Mouse (Mus musculus): ENCODE measurements at regions not wholly inside any gene's neighbourhood (a gene's known extent, or its start where the extent isn't known, plus 50 kb on each side); places are given as distances from the start of the nearest gene placed in this dataset.
"Not testable (repeated sequence)": the region's sequence is repeated elsewhere in the genome, so short reads cannot be mapped to it uniquely, and the experiment has no call there.

DNA sequence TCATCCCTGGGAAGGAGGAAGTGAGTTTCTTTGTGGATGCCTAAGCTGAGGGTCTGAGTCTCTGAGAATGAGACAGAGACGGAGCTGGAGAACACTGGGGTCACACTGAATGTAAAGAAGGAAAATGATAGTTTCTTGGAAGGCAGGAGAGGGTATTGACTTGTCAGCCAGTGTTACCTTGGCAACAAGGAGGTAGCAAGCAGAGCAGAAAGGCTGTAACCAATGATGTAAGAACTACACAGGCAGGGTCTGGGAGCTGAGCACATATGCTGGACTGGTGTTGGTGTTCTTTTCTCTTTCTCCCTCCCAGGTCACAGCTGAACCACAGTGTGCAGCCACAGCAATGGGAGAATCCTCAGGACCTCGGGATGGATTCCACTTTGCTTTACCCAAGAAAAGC is 75.5 kb upstream of the 1110032F04Rik start:
- in situ Hi-C loops (cut with MboI; ENCODE audit: low sequenced_read_pairs), result no loop called here

DNA sequence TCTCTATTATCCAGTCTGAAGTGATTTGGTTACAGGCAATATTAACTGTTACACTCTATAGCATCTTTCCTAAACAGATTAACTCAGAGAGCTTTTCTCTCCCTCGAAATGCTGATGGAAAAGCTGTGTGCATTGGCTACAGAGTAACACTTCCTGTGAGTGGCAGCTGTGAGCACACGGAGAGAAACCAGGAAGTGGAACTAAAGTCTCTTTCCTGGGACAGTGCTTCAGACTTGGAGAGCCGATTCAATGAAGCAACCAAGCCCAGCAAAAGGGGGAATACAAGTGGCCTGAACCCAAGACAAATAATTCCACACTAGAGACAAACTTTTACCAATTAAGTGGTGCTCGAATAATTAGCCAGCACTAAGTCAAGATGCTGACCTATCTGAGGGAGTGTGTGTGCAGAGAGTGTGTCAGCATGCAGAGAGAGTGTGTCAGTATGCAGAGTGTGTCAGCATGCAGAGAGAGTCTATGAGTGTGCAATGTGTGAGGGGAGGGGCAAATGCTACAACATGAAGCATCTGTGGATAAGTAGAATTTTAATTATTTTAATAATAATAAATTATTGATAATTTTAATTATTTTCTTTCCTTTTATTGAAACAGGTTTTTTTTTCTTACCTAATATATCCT is 74.9 kb upstream of the 1110032F04Rik start:
- in situ Hi-C loops (cut with MboI; ENCODE audit: low sequenced_read_pairs), result no loop called here

DNA sequence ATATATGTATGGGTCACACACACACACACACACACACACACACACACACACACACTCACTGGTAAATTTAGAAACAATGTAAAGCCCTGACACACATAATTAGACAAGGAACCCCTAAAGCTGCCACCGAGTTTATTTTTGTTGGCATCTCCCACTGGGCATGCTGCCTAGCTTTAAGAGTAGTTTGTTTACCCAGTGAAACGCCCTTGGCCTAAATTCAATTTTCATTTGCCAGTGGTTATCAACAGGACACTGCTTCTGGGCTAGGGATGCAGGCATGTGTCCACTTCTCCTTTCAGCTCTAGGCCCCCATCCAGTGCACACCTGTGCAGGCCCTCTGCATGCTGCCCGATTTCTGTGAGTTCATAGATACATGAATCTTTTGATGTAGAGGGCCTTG is 73.7 kb upstream of the 1110032F04Rik start:
- in situ Hi-C loops (cut with MboI; ENCODE audit: low sequenced_read_pairs), result no loop called here

DNA sequence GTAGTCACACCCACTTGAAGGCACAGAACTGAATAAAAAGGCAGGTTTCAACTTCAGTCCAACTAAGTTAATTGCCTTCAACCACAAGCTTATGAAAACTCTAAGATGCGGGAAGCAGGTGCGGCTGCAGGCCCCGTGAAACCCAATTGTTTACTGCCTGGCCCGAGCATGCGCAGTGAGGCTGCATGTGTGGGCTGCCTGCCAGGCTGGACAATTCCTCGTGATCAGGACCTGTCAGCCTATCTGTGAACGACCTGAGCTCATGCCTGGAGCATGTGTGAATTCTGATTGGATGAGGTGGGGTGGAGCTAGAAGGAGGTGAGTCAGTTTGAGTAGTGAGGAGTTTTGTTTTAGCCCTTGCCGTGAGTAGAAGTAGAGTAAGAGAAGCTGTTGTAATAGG is 71.0 kb upstream of the 1110032F04Rik start:
- in situ Hi-C loops (cut with MboI; ENCODE audit: low sequenced_read_pairs), result not testable (repeated sequence)

DNA sequence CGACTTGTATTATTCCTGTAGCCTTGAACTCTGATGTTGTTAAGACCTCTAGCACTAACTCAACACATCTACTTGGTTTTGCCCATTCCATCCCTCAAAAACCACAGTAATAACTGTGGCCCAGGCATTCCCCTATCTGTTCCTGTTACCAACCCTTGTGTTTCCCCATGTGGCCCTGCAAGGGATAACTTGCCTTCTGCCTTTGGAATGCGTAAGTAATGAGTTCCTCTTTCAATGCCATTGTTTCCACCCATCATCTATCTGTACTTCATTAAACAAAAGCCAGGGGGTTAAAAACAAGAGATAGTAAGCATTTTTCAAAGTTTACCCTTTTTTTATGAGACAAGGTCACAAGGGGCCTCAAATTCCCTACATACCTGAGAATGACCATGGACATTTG is 60.5 kb upstream of the 1110032F04Rik start:
- in situ Hi-C loops (cut with MboI; ENCODE audit: low sequenced_read_pairs), result no loop called here

DNA sequence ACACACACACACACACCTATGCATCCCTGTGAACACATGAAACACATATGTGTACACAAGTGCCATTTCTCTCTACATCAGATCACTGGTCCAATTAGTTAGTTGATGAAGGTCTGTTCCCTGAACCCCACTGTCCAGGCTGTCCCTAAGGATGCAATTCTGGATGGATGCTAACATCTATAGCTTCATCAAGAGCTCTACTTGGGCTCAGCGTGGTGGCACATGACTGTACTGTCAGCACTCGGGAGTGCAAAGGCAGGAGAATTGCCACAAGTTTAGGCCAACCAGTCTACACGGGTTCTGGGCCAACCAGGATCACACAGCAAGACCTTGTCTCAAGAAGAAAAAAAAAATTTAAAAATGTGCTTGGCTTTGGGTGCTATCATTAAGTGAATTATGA is 55.9 kb upstream of the 1110032F04Rik start:
- in situ Hi-C loops (cut with MboI; ENCODE audit: low sequenced_read_pairs), result no loop called here

DNA sequence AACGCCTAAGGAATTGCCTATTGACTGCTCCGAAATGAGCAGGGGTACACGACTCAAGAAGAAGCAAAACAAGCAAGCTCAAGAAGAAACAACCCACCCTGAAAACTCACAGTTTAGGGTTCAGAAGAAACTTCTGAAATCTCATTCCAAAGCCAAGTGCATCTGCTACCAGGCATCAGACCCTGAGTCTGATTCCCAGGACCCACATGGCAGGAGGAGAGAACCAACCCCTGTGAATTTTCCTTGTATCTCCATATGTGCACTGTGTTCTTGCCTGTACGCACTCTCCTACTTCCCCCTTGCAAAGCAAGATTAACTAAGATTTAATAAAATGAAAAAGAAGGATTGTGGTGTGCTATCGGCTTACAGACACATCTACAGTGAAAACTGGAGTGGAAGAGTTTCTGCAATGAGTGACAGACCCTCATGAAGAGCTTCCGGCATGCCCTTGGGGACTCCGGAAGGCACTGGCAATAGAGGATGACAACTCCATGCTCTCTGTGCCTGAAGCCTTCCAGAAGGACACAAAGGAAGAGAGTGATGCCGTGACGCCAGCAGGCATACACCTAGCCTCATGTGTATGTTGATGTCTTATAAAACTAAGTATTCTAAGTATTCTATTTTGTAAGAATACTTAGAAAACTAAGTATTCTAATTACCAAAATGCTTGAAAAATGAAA is 55.2 kb upstream of the 1110032F04Rik start:
- in situ Hi-C loops (cut with MboI; ENCODE audit: low sequenced_read_pairs), result no loop called here

DNA sequence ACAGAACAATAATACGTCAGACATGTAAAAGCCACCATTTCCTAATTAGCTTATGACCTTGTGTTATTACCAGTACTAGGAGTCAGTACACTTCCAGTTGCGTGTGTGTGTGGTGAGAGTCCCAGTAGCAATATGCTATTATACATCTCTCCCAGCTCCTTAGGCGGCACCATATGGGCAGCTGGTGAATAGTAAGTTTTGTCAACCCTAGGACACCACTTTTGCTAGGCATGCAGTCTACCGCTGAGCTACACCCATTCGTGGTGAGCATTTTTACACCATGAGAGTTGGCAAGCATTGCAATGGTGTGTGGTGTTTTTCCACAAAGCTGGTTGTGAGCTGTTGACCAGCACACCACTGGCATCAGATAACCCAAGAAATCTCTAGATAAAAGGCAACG is 53.8 kb upstream of the 1110032F04Rik start:
- in situ Hi-C loops (cut with MboI; ENCODE audit: low sequenced_read_pairs), result no loop called here

DNA sequence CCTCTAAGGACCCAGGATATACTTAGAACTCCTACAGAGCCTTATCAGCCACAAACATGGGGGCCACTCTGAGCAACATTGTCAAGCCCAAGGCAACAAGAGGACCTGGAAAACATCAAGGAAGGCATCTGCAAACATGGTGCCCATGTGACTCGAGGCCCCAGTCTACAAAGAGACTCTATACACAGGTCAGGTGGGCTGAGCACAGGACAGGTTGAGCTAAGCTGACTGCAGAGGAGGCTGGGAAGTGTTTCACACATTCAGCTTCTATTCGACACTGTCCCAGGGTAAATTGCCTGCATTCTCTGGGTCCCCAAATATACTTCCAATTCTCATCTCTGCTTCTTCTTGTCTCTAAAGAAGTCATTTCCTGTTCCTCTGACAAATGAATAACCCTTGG is 52.1 kb upstream of the 1110032F04Rik start:
- in situ Hi-C loops (cut with MboI; ENCODE audit: low sequenced_read_pairs), result no loop called here

All from CH12F3 (cell line).